Mouse (Mus musculus) forebrain, postnatal 0 days (tissue): ENCODE data around the gene Zp3. TPM values are rescaled to one million over a fixed set of nuclear protein-coding genes. Genes with fewer than 3 reads are reported as not detected.

Experiments
- ATAC-seq: fragments of 200-750 bp; cut with Nextera tagmentation; 2 replicates; pipeline ENCODE4 v1.8.0; 2017; ENCODE audit warnings: mild to moderate bottlenecking, moderate library complexity
- DNase-seq: peaks from one replicate; pipeline ENCODE4 v3.0.0-alpha.2; 2015
- H3K27ac ChIP-seq: fragments of 300-500 bp; sonication (generic); 2 replicates; pipeline ENCODE4 v1.5.1; 2014; ENCODE audit warnings: low read depth, mild to moderate bottlenecking, antibody characterized with exemption, low read length, moderate library complexity, mixed read lengths
- H3K27me3 ChIP-seq: fragments of 300-500 bp; sonication (generic); 2 replicates; pipeline ENCODE4 v1.6.1; 2014; ENCODE audit warnings: mild to moderate bottlenecking, low read length, mixed read lengths; ENCODE audit not compliant: insufficient read depth
- H3K36me3 ChIP-seq: fragments of 300-500 bp; sonication (generic); 2 replicates; pipeline ENCODE4 v1.6.1; 2014; ENCODE audit warnings: mild to moderate bottlenecking, moderate library complexity; ENCODE audit not compliant: insufficient read depth
- H3K4me1 ChIP-seq: fragments of 300-500 bp; sonication (generic); 2 replicates; pipeline ENCODE4 v1.6.1; 2014; ENCODE audit warnings: antibody characterized with exemption; ENCODE audit not compliant: insufficient read depth
- H3K4me2 ChIP-seq: fragments of 300-500 bp; sonication (generic); 2 replicates; pipeline ENCODE4 v1.6.1; 2014; ENCODE audit warnings: low read depth, mild to moderate bottlenecking, moderate library complexity
- H3K4me3 ChIP-seq: fragments of 300-500 bp; sonication (generic); 2 replicates; pipeline ENCODE4 v1.5.1; 2014; ENCODE audit warnings: low read depth, low read length, mixed read lengths
- H3K9ac ChIP-seq: fragments of 300-500 bp; sonication (generic); 2 replicates; pipeline ENCODE4 v1.6.1; 2014; ENCODE audit warnings: mild to moderate bottlenecking
- H3K9me3 ChIP-seq: fragments of 300-500 bp; sonication (generic); 2 replicates; pipeline ENCODE4 v1.6.1; 2016; ENCODE audit warnings: low read length
- CTCF ChIP-seq: sonication (generic); IDR thresholded peaks from 2 replicates; pipeline ENCODE4 v1.5.1; 2016; ENCODE audit warnings: antibody characterized with exemption, control low read depth, low read depth
- WGBS: fragments of 180-500 bp; shearing (Covaris S2); extraction: QIAGEN DNeasy Blood & Tissue Kit; methylation state at CpG from one replicate; pipeline ENCODE4 v1.1.7; 2014; 5-methylcytosine and 5-hydroxymethylcytosine counted together
- polyA plus RNA-seq: library from polyadenylated mRNA; unstranded; fragments of >200 nt; fragmentation: Nextera tagmentation; extraction: Ambion mirVana; gene quantifications from 2 replicates; pipeline ENCODE4 v1.2.1, GENCODE M21; 2015
- total RNA-seq: library from RNA; depleted of rRNA; stranded (reverse); fragments of >200 nt; gene quantifications from 2 replicates; pipeline ENCODE4 v1.2.3, GENCODE M21; 2014

Zp3 gene
- total and polyA plus RNA-seq, 2 experiments from 2014 or later, result 0.14 to 0.23 TPM

DNA sequence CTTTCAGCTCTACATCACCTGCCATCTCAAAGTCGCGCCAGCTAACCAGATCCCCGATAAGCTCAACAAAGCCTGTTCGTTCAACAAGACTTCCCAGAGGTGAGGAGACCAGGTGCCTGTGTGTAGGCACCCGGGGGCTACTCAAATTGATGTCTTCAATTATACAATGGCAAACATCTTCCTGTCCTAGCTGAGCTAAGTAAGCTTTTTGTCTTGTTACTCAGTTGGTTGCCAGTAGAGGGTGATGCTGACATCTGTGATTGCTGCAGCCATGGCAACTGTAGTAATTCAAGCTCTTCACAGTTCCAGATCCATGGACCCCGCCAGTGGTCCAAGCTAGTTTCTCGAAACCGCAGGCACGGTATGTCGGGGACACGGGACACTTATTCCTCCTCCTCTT, 7.3 kb downstream of the Zp3 start:
- WGBS, result 57% methylated on average over 11 of the region's 11 CpGs
- DNase-seq, result peak; percentile 61

DNA sequence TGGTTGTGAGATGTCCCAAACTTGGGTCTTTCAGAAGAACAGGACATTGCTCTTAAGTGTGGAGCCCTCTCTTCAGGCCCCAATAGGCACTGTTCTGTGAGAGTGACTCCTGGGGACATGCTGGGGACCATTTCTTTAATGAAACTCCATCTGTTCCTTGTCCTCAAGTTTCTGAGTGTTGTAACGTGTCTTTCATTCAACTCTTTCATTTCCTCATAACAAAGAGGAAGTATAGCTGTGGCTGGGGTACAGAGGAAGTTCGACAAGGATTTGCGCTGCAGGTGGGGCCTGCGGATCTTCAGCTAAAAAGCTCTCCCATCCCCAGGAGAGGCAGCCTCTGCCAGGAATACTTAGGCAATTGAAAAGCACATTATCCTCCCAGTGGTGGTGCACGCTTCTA, 10.7 kb downstream of the Zp3 start:
- 67% methylated on average over 5 of the region's 5 CpGs for WGBS

More for the DNA sequence above, 7.3 kb downstream of the Zp3 start:
- H3K27me3 ChIP-seq, result no peaks in the 10 kb centered on the region
- no peaks in the 10 kb centered on the region for H3K4me1 ChIP-seq
- H3K36me3 ChIP-seq, result no peaks in the 10 kb centered on the region
- H3K4me3 ChIP-seq, result no peak overlapping the region
- no peak overlapping the region for H3K9ac ChIP-seq
- TF ChIP-seq CTCF, result peak; percentile 60
- no peak overlapping the region for H3K27ac ChIP-seq
- no peaks in the 10 kb centered on the region for H3K9me3 ChIP-seq
- peak; percentile 51; the same call in 1 of the 2 replicates for ATAC-seq
- no peak overlapping the region for H3K4me2 ChIP-seq

DNA sequence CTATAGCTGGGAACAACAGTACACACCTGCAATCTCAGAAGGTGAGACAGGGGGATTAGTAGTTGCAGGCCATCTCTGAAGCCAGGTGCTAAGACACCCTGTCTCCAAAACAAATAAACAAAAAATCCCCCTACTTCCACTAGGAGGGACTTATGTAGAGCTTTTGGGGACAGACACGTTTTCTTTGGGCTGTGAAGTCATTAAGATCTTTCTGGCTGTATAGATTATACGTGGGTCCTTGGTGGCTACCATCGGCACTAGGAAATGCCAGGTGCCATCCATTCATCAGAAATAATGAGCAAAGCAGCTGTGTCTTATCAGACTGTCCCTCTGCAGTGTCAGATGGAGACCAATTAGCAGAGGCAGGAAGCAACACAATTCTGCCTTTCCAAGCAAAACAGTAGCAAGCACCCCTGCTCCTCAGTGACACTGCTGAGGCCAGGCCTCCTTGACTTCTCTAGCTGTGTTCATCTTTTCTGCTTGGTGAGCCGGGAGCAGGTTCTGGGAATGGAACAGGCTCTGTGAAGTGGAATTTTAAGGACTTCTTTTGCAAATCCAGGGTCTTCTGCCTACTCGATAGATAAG, 13.6 kb downstream of the Zp3 start:
- Histone ChIP-seq H3K4me3 (no peak overlapping the region), H3K27me3 (no peaks in the 10 kb centered on the region), H3K9me3 (no peaks in the 10 kb centered on the region), H3K9ac (no peak overlapping the region), H3K36me3 (peaks cover 17% of the 10 kb centered on the region), H3K27ac (no peak overlapping the region), H3K4me2 (no peak overlapping the region), H3K4me1 (0 out of 2 replicates have a peak, but pooled peaks cover 6% of the 10 kb centered on the region)
- TF ChIP-seq CTCF, result no peak
- 65% methylated on average over 5 of the region's 5 CpGs for WGBS
- DNase-seq, result no peak
- ATAC-seq, result no peak

More for the DNA sequence above, 10.7 kb downstream of the Zp3 start:
- TF ChIP-seq CTCF, result no peak
- Histone ChIP-seq H3K4me2 (no peak overlapping the region), H3K9me3 (no peaks in the 10 kb centered on the region), H3K36me3 (no peaks in the 10 kb centered on the region), H3K4me3 (no peak overlapping the region), H3K4me1 (0 out of 2 replicates have a peak, but pooled peaks cover 3% of the 10 kb centered on the region), H3K27ac (no peak overlapping the region), H3K27me3 (no peaks in the 10 kb centered on the region), H3K9ac (no peak overlapping the region)
- ATAC-seq, result no peak
- no peak for DNase-seq

DNA sequence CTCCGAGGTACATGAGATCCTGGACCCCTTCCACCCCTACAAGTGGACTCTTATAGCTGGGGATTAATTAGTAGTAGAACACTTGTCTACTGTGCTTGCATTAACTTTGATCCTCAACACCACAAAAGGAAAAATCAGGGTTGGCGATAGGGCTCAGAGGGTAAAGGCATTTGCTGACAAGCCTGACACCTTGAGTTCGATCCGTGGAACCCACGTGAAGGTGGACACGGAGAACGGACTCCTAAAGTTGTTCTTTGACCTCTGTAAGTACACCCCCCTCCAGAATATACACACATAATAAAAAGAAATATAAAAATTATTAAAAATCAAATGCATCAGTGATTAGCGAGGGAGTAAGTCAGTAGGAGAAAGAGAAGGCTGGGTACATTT, 14.4 kb downstream of the Zp3 start:
- 59% methylated on average over 8 of the region's 8 CpGs for WGBS

DNA sequence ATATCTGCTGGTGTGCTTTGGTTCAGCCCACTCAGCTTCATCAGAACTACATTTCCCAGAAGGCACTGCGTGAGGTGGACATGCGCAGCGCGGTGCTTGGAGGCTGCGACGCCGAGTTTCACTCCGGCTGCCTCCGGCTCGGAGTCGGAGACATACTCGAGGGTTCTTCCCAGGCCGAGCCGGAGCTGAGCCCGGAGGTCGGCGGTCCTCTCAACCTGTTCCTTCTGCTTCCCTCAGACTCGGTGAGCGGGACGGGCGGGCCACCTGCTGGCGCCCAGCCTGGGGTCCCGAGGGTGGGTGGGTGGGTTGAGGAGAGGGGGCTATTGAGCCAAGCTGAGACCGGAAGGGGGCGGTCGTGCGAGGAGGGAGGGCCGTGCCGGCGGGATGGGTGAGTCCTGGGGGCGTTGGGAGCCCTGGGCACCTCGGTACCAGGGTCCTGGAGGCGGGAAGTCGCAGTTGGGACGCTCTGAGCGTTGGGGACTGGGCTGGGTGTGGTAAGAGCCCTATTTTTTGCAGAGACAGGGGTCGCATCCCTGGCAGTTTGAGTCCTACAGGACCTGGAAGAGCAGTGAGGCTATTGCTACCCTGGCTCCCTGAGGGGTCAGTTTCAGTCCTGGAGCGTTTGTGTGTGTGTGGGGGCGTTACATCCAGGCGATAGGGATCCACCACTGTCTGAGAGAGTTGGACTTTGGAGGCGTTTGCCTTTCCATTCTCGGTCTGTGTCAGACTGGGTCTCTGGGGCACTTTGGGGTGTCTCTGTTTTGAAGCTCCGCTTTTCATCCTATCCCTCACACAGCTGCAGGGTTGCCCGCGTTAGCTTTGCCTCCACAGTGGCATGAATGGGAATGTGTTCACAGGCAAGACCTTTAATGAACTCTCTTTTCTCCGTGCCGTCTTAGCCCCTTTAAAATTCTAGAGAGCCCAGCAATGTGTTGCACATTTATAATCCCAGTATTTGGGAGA, 15.1 kb downstream of the Zp3 start, which contains the start of gene Dtx2:
Gene Dtx2, plus strand, starts transcription at position 76 of the 963 bp plus-strand sequence.
- 1% methylated on average over 47 of the region's 47 CpGs for WGBS

More for the DNA sequence above, 14.4 kb downstream of the Zp3 start:
- Histone ChIP-seq H3K9ac (peak overlapping the region; percentile 81; the same call in 1 of the 2 replicates), H3K36me3 (peaks cover 25% of the 10 kb centered on the region), H3K4me1 (0 out of 2 replicates have a peak, but pooled peaks cover 6% of the 10 kb centered on the region), H3K27ac (no peak overlapping the region), H3K9me3 (no peaks in the 10 kb centered on the region), H3K27me3 (no peaks in the 10 kb centered on the region), H3K4me3 (peak overlapping the region; percentile 77; the same call in 1 of the 2 replicates), H3K4me2 (no peak overlapping the region)
- TF ChIP-seq CTCF, result no peak
- no peak for ATAC-seq
- no peak for DNase-seq

DNA sequence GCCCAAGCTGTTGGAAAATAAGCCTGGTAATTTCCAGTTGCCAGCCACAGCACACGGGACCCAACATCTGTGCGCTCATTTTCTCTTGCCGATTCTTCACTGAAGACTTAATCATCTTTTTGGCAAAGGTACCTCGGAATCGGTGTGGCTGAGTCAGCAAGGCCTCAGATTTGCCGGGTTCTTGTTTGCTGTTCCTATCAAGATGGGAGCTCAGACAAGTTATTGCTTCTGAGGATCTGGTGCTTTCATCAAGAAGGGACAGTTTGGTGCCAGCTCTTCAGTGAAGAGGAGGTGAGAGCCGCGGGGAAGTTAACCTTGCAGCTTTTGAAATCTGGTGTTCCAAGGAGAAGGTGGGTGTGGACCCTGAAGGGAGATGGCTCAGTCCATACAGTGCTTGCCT, 16.3 kb downstream of the Zp3 start:
- Histone ChIP-seq H3K9me3 (no peaks in the 10 kb centered on the region), H3K4me2 (0 out of 2 replicates have a peak overlapping the region, but pooled peaks have one; percentile 65), H3K27me3 (no peaks in the 10 kb centered on the region), H3K4me1 (0 out of 2 replicates have a peak, but pooled peaks cover 6% of the 10 kb centered on the region), H3K9ac (no peak overlapping the region), H3K27ac (no peak overlapping the region), H3K36me3 (peaks cover 29% of the 10 kb centered on the region), H3K4me3 (no peak overlapping the region)
- no peak for DNase-seq
- 88% methylated on average over 8 of the region's 8 CpGs for whole genome bisulfite sequencing
- ATAC-seq, result no peak
- no peak for TF ChIP-seq CTCF

More for the DNA sequence above, 15.1 kb downstream of the Zp3 start, which contains the start of gene Dtx2:
- H3K36me3 ChIP-seq, result peaks cover 29% of the 10 kb centered on the region
- H3K4me3 ChIP-seq, result peak within 1 kb of the TSS; percentile 77
- H3K4me1 ChIP-seq, result 0 out of 2 replicates have a peak, but pooled peaks cover 6% of the 10 kb centered on the region
- peak within 1 kb of the TSS; percentile 91 for H3K27ac ChIP-seq
- H3K9me3 ChIP-seq, result no peaks in the 10 kb centered on the region
- peak; percentile 96 for DNase-seq
- H3K4me2 ChIP-seq, result peak within 1 kb of the TSS; percentile 65
- TF ChIP-seq CTCF, result peak; percentile 50
- H3K9ac ChIP-seq, result peak within 1 kb of the TSS; percentile 81
- peak; percentile 98 for ATAC-seq
- no peaks in the 10 kb centered on the region for H3K27me3 ChIP-seq
